Mouse (Mus musculus) layer of hippocampus, postnatal 25 days (tissue): ENCODE measurements at regions not wholly inside any gene's neighbourhood (a gene's known extent, or its start where the extent isn't known, plus 50 kb on each side); places are given as distances from the start of the nearest gene placed in this dataset.

ENCODE experiments used
- DNase-seq, 2 experiments: peaks; one replicate each; pipeline ENCODE4 v3.0.0; 2022; ENCODE audit warnings: mixed read lengths in 2 of 2, low spot score in 1 of 2; ENCODE audit errors: extremely low spot score in 1 of 2

- DNase-seq: no peak
These were observed 260.6 kb downstream of the Dysf start for GRCm38 (mm10) chr6:84269023-84269422.

GRCm38 (mm10) chr6:84268111-84268510 is 259.7 kb downstream of the Dysf start:
- no peak for DNase-seq

- no peak for DNase-seq
These were observed 259.1 kb downstream of the Dysf start for GRCm38 (mm10) chr6:84267526-84267925.

GRCm38 (mm10) chr6:84266736-84267135 is 258.3 kb downstream of the Dysf start:
- DNase-seq: no peak

- DNase-seq: no peak
These were observed 256.3 kb downstream of the Dysf start for GRCm38 (mm10) chr6:84264681-84265080.

GRCm38 (mm10) chr6:84263686-84264085 is 255.3 kb downstream of the Dysf start:
- no peak for DNase-seq

GRCm38 (mm10) chr6:84262766-84263165 is 254.4 kb downstream of the Dysf start:
- no peak for DNase-seq

- DNase-seq: no peak
These were observed 253.1 kb downstream of the Dysf start for GRCm38 (mm10) chr6:84261483-84261882.
